Mouse (Mus musculus): ENCODE data around the gene Gm7030. TPM values are rescaled to one million over a fixed set of nuclear protein-coding genes. Genes with fewer than 3 reads are reported as not detected.
"Not testable (repeated sequence)": the region's sequence is repeated elsewhere in the genome, so short reads cannot be mapped to it uniquely, and the experiment has no call there.

Gm7030 gene
- total RNA-seq, 2 experiments from 2014 or later, result not detected

- Histone ChIP-seq H3K4me3 (no peak overlapping the region), H3K27ac (no peak overlapping the region)
- DNase-seq (ENCODE audit: extremely low spot score in 1 of 2, low spot score in 2 of 2), result no peak
- TF ChIP-seq CTCF (IDR thresholded peaks at IDR 0.05), result no peak
- intact Hi-C loops (cut with DNase I), result no loop called here
These were observed 25.3 kb upstream of the Gm7030 start for GRCm38 (mm10) chr17:36154271-36155149.

GRCm38 (mm10) chr17:36151200-36151599 is 22.0 kb upstream of the Gm7030 start:
- H3K4me3 ChIP-seq; H3K27ac ChIP-seq; intact Hi-C loops (cut with DNase I); DNase-seq (ENCODE audit: extremely low spot score in 1 of 2, low spot score in 2 of 2): not testable (repeated sequence)

- H3K27ac ChIP-seq; intact Hi-C loops (cut with DNase I); H3K4me3 ChIP-seq; DNase-seq (ENCODE audit: extremely low spot score in 1 of 2, low spot score in 2 of 2): not testable (repeated sequence)
These were observed 19.2 kb upstream of the Gm7030 start for GRCm38 (mm10) chr17:36148468-36148867.

- H3K27ac ChIP-seq; DNase-seq (ENCODE audit: extremely low spot score in 1 of 2, low spot score in 2 of 2); intact Hi-C loops (cut with DNase I); H3K4me3 ChIP-seq: not testable (repeated sequence)
These were observed 17.7 kb upstream of the Gm7030 start for GRCm38 (mm10) chr17:36146937-36147336.

DNA sequence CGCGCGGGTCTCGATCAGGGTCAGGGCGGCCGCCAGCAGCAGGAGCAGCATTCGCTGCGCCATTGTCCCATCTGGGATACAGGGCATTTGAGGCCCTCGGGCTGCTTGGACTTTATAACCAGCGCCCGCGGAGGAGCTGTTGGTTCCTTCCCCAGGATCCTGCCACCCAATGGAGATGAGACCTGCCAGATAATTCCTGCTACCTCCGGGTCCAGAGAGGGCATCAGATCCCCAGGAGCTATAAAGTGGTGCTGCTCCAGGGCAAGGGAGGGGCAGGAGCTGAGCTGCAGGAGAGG is 16.6 kb upstream of the Gm7030 start:
- intact Hi-C loops (cut with DNase I); DNase-seq (ENCODE audit: extremely low spot score in 1 of 2, low spot score in 2 of 2); H3K27ac ChIP-seq: not testable (repeated sequence)
- H3K4me3 ChIP-seq, result peak overlapping the region; percentile 42

GRCm38 (mm10) chr17:36145111-36145860 is 16.1 kb upstream of the Gm7030 start:
- peak overlapping the region; percentile 42 for H3K4me3 ChIP-seq
- TF ChIP-seq CTCF (IDR thresholded peaks at IDR 0.05), result no peak
- intact Hi-C loops (cut with DNase I), result no loop called here
- no peak for DNase-seq (ENCODE audit: extremely low spot score in 1 of 2, low spot score in 2 of 2)
- no peak overlapping the region for H3K27ac ChIP-seq

DNA sequence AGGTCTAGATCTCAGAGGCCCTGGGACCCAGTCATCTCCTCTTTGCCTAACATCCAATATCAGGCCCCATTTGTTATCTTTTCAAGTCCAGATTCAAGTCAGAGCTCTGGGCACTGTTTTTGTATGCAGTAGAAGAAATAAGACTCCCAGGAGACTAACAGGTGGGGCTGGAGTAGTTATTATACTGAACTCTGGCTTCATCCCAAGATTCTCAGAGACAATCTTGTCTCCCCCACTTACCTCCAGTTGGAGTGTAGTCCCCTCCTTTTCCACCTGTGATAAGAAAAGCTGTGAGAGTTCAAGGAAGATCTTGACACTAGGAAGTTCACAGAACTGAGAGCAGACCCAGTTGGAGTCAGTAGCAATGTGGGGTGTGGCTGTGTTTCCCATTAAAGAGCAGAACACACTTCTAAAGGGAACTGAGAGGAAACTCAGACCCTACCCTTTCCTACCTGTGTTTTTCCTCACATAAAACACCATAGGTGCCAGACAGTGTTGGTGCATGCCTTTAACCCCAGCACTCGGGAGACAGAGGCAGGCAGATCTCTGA is 7.1 kb upstream of the Gm7030 start:
- not testable (repeated sequence) for H3K27ac ChIP-seq; DNase-seq (ENCODE audit: extremely low spot score in 1 of 2, low spot score in 2 of 2); H3K4me3 ChIP-seq
- intact Hi-C loops (cut with DNase I), result loop anchor here (10.0 kb wide), 1 partner anchor 72 kb away; no protein-coding TSS in a partner anchor

DNA sequence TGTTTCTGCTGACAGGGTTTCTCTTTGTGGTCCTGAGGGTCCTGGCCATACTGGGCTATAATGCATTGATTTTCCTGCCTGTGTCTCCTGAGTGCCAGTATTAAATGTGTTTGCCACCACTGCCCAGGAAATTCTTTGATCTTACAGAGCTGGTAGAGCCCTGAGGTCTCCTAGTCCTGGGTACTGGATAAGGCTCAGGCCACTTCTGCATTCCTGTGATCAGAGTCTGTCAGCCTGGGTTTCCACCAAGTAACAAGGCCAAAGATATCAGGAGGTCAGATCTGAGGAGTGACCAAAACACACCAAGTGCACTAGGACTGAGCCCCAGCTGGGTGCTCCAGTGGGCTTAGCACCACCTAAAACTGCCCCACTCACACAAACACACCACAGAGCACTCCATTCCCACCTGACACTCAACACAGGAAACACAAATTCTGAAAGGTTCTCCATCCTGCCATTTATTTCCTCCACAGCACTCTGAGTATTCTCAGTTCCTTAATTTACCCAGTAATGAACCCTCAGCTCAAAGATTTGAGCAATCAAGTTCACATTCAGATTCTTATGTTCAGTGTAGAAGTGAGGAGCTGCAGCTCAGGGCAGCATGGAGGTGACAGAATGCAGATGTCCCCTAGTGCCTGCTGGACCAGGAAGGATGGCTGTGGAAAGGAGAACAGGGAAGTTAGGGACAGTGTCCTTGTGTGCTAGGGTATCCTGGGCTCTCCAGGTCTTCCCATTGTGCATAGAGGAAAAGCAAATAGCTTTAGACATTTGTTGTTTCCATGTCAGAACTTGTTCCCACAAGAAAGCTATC is 6.4 kb upstream of the Gm7030 start:
- not testable (repeated sequence) for DNase-seq (ENCODE audit: extremely low spot score in 1 of 2, low spot score in 2 of 2); H3K27ac ChIP-seq; H3K4me3 ChIP-seq
- intact Hi-C loops (cut with DNase I), result loop anchor here (10.0 kb wide), 1 partner anchor 71 kb away; no protein-coding TSS in a partner anchor

DNA sequence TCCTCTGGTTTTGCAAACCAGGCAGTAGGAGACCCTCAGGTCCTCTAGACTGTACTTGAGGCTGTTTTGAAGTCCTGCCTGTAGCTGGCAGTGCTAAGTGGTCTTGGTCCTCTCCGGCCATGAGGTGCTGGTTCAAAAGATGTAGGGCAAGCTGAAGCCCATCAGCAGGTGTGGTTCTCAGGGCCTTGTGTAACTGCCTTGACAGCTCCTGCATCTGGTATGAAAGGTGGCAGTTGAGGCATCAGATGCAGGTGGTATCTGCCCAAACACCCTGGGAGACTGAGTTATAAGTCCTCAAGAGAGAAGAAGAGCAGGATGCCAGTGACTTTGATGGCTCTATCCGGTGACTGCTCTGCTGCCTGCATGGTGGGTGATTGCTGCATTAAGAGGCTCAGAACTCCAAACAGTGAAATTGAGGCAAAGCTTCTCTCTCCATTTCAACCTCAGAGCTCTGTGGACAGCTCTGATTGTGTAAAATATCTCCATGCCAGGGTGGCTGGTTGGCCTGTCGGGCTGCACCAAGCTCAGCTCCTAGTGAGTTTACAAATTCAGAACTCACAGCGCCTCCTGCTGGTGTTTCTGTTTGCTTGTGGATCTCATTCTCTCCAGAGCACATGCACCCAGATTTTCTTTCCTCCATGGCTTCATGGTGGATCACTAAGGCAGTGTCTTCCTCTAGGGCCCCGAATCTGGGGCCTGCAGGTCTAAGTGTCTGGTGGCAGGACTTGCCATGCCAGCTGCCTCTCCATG is 2.5 kb upstream of the Gm7030 start:
- intact Hi-C loops (cut with DNase I), result loop anchor here (10.0 kb wide), 1 partner anchor 67 kb away; no protein-coding TSS in a partner anchor
- no peak; the same call in 1 of the 2 replicates for TF ChIP-seq CTCF (IDR thresholded peaks at IDR 0.05)
- DNase-seq (ENCODE audit: extremely low spot score in 1 of 2, low spot score in 2 of 2), result no peak
- Histone ChIP-seq H3K27ac (no peak overlapping the region), H3K4me3 (no peak overlapping the region)

- H3K4me3 ChIP-seq; DNase-seq (ENCODE audit: extremely low spot score in 1 of 2, low spot score in 2 of 2); intact Hi-C loops (cut with DNase I); H3K27ac ChIP-seq: not testable (repeated sequence)
These were observed 700 bp downstream of the Gm7030 start for GRCm38 (mm10) chr17:36128525-36128924.

GRCm38 (mm10) chr17:36124111-36124510 is 5.1 kb downstream of the Gm7030 start:
- intact Hi-C loops (cut with DNase I); H3K4me3 ChIP-seq; DNase-seq (ENCODE audit: extremely low spot score in 1 of 2, low spot score in 2 of 2): not testable (repeated sequence)

DNA sequence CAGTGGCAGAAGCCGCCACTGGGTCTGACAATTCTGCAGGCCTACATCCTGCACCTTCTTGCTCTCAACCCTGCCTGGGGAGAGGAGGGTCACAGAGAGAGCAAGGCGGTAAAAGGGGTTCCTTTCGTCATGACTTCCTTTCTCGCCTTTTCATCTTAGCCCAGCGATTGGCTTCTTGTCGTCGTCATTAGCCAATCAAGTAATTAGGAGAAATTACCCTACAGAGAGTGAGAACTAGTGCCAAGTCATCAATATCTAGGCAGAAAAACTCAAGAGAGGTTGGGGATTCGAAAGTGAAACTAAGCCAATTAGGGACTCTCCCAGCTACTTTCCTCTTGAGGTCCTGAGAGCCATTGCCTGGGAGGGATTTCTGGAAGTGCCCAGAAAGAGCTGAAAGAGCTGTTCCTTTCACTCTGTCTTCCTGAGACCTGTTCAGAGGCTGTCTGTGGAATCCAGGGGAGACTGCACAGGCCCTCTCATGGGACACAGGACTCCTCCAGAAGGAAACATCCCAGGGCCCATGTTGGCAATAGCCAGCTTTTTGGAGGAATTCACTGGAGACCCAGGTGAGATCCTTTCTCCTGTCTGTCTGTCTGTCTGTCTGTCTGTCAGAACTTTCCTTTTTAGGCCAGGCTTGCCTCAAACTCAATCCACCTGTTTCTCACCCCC is 7.7 kb downstream of the Gm7030 start, which contains the start of gene Gm19684:
Gm19684 (plus strand) TSS at position 327 of the 669 bp plus-strand sequence.
- peak within 1 kb of the TSS; percentile 13 for H3K4me3 ChIP-seq
- DNase-seq (ENCODE audit: extremely low spot score in 1 of 2, low spot score in 2 of 2); H3K27ac ChIP-seq; intact Hi-C loops (cut with DNase I): not testable (repeated sequence)

More at GRCm38 (mm10) chr17:36124111-36124510, 5.1 kb downstream of the Gm7030 start:
- H3K27ac ChIP-seq, result not testable (repeated sequence)

- H3K27ac ChIP-seq; DNase-seq (ENCODE audit: extremely low spot score in 1 of 2, low spot score in 2 of 2); intact Hi-C loops (cut with DNase I): not testable (repeated sequence)
- peak overlapping the region; percentile 5 for H3K4me3 ChIP-seq
These were observed 8.4 kb downstream of the Gm7030 start for GRCm38 (mm10) chr17:36120839-36121238.

DNA sequence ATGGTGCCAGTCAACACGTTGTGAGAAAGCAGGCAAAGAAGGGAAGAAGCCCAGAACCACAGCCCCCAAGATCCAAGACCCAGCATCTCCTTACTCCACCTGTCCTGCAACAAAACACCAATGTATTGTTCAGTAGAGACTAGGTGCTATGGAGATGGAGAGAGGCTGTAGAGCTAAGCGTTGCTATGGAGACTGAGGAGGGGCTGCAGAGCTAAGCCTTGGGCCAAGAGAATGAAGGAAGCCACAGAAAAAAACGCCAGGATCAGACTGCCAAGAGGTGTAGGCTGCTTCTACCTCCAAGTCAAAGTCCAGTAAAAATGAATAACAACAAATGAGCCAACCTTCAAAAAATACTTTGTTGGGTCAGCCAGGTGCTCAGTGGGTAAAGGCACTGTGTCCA is 12.7 kb downstream of the Gm7030 start:
- H3K4me3 ChIP-seq; H3K27ac ChIP-seq; DNase-seq (ENCODE audit: extremely low spot score in 1 of 2, low spot score in 2 of 2); intact Hi-C loops (cut with DNase I): not testable (repeated sequence)
